Mouse (Mus musculus) ES-E14 (cell line): ENCODE measurements around the gene Lcp1.

Experiments used
- CHD2 ChIP-seq: IDR thresholded peaks from 2 replicates; pipeline ENCODE4 v1.6.1; 2014; ENCODE audit warnings: mild to moderate bottlenecking, low read depth, low read length, inconsistent platforms
- HCFC1 ChIP-seq: IDR thresholded peaks from 2 replicates; pipeline ENCODE4 v1.6.1; 2012; ENCODE audit warnings: low read length, inconsistent platforms, borderline replicate concordance; ENCODE audit not compliant: insufficient read depth
- ZC3H11A ChIP-seq: IDR thresholded peaks from 2 replicates; pipeline ENCODE4 v1.6.1; 2012; ENCODE audit warnings: low read depth, mild to moderate bottlenecking, inconsistent platforms, low read length, borderline replicate concordance
- ZNF384 ChIP-seq: IDR thresholded peaks from 2 replicates; pipeline ENCODE4 v1.6.1; 2012; ENCODE audit warnings: low read depth, low read length, inconsistent platforms

GRCm38 (mm10) chr14:75269531-75269930 lies 138.6 kb downstream of the Lcp1 start:
- TF ChIP-seq CHD2: no peak
- TF ChIP-seq HCFC1: no peak
- TF ChIP-seq ZC3H11A: no peak
- no peak for TF ChIP-seq ZNF384
